Mouse (Mus musculus): ENCODE results near the gene Fgfr2. TPM values are rescaled to one million over a fixed set of nuclear protein-coding genes. Genes with fewer than 3 reads are reported as not detected.

Gene Fgfr2
- polyA plus RNA-seq, 1 experiment from 2014 or later, result not detected

GRCm38 (mm10) chr7:131542115-131542871, 1580.9 kb downstream of the Fgfr2 start, which contains the start of gene Hmx3:
Gene Hmx3 (plus strand): TSS chr7:131542867.

DNA sequence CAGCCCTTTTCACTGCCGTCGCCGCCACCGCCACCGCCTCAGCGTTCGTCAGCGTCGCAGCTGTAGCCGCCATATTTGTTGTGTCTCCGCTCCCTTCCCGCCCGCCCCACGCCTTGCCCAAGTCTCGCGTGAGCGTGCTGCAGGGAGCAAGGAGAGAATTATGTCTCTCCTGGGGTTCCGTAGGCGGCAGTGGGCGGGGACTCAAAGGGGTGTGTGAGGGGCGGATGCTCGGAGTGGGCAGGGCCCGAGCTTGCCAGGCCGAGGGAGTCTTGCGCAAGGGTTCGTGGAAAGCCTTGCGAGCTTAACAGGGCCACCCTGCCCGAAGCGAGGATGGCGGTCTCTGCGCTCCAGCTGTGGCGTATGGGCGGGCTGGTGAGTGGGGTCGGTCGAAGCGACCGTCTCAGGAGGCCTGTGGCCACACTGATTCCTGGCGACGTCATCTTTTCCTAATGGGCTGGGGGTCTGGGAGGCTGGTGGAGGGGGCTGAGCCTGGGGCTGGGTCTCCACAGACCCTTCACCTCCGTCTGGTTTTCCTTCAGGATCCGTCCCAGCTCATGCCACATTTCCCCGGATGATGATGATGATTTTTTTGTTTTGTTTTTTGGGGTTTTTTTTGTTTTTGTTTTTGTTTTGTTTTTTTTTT, 1712.6 kb downstream of the Fgfr2 start, which contains the start of the genes Ikzf5 and Acadsb:
Ikzf5 (minus strand) TSS at position 106 of the 643 bp plus-strand sequence.
Acadsb (plus strand) TSS at position 186 of the 643 bp plus-strand sequence.

DNA sequence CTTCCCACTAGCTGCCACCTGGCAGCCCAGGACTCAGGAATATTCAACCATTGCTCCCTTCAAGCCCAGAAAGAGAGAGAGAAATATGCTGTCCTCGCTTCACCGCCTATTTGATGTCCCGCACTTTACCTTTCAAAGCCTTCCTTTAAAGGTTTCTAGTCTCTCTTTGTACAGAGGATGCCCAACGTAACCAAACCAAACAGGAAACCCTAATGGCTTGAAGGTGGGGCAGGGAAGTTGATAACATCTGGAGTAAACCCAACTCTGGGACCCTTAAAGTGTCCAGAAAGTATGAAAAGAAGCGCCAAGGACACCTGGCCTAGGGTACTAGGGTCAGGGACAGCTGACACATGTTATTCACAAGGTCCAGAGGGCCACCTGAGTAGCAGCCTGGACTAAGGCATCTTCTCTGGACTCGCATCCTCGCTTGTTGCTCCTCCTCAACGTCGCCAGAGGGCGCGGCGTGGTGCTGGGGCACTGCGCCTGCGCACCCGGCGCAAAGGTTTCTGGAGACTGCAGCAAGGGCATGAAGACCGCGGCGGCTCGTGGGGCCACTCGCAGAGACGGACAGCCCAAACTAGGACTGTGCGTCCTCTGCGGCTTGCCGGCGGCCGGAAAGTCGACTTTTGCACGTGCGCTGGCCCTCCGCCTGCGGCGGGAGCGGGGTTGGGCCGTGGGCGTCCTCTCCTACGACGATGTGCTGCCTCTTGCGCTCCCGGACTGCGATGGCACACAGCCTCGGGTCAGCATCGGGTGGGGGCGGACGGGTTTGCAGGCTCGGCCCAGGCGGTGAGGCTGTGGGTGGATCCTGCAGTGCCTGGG, 1752.3 kb downstream of the Fgfr2 start, which contains the start of gene Pstk:
Pstk (plus strand) TSS at position 494 of the 822 bp plus-strand sequence.

DNA sequence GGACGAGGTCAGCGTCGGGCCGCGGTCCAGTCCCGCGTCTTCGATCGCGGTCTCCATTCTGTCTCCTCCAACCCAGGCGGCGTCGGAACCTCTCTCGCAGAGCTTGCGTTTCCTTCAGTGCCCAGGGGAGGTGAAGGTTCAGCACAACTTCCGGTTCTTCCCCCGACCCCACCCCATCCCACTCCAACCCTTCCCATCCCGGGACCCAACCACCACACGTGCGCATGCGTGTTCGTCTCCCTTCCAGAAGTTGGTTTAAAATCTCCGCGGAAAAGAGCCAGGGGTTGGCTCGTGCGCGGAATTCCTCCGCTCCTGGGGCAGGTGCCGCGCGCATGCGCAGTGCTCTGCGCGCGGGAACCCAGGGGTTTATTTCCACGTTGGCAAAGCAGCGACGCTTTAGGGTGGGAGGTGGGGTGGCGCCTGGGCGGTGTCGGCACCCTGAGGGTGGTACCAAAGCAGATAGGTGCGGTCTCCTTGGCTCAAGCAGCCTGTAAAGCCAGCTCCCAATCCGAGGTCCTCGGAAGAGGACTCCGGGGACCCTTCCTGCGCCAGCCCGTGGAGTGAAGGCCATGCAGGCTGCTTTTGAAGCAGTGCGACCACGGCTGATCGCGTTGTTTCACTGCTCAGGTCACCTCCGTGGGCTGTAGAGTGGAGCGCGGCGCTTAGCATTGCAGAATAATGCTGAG, 1760.4 kb downstream of the Fgfr2 start, which contains the start of gene 2310057M21Rik:
2310057M21Rik (minus strand) TSS at position 145 of the 686 bp plus-strand sequence.

DNA sequence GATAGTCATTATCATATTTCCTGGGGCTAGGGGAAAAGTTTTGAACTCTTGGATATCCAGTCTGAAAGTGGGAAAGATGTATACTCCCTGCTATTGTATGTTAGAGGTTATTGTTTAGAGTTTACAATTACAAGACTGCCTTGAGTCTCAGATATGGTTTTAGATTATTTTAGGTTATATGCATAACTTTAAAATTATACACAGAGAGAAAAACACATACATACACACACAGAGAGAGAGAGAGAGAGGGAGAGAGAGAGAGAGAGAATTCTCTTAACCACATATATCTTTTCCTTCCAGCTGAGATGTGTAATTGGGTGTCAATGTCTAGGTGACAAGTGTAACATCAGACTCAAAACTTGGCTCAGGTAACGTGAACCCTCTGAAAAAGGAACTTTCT, 1789.6 kb downstream of the Fgfr2 start, which contains the start of gene Fam24a:
Fam24a (plus strand) TSS at position 301 of the 400 bp plus-strand sequence.

DNA sequence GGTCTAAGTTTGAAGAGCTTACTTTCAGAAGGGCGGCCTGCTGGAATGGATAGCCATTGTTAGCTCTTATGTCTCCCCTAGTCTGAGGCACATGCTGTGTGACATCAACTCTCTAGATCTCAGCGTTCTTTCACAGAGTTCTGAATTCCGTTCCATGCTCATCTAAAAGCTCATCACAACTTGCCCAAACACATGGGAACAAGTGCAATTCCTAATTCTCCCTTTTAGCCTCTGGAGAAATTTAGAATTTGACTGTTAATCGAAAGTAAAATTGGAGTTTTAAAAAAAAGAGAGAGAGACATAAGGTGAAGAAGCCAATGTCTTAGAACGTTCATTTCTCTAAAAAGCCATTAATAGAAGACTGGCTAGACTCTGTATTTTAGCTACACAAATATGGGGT, 1793.7 kb downstream of the Fgfr2 start, which contains the start of gene Fam24b:
Fam24b (minus strand) TSS at position 101 of the 400 bp plus-strand sequence.

GRCm38 (mm10) chr7:131322192-131322591, 1801.0 kb downstream of the Fgfr2 start, which contains the start of gene Cuzd1:
Gene Cuzd1 (minus strand): TSS chr7:131322292.

DNA sequence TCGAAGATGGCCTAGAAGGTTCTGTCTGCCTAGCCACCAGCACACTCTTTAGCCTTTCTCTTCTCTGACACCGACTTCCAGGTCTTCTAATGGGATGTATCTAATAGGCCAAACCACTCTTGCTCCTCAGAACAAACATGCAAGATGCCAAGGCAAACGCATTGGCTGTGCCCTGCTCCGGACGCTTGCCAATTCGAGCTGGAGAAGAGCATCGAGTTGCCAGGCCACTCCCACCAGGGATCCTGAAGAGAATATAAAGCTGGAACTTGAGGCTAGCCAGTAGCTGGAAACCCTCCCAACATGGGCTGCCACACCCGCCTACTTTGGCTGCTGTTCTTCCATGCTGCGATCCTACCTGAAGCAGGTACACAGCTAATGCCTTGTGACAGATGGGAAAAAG, 1949.0 kb downstream of the Fgfr2 start, which contains the start of gene 5430419D17Rik:
5430419D17Rik (plus strand) TSS at position 282 of the 400 bp plus-strand sequence.

GRCm38 (mm10) chr7:131146214-131146613, 1976.9 kb downstream of the Fgfr2 start, which contains the start of gene 4933402N03Rik:
Gene 4933402N03Rik (minus strand): TSS chr7:131146314.

GRCm38 (mm10) chr7:131031755-131032154, 2091.4 kb downstream of the Fgfr2 start, which contains the start of gene Dmbt1:
Gene Dmbt1 (plus strand): TSS chr7:131032053.

GRCm38 (mm10) chr7:130935793-130936471, 2187.2 kb downstream of the Fgfr2 start, which contains the start of gene Htra1:
Gene Htra1 (plus strand): TSS chr7:130936111.

DNA sequence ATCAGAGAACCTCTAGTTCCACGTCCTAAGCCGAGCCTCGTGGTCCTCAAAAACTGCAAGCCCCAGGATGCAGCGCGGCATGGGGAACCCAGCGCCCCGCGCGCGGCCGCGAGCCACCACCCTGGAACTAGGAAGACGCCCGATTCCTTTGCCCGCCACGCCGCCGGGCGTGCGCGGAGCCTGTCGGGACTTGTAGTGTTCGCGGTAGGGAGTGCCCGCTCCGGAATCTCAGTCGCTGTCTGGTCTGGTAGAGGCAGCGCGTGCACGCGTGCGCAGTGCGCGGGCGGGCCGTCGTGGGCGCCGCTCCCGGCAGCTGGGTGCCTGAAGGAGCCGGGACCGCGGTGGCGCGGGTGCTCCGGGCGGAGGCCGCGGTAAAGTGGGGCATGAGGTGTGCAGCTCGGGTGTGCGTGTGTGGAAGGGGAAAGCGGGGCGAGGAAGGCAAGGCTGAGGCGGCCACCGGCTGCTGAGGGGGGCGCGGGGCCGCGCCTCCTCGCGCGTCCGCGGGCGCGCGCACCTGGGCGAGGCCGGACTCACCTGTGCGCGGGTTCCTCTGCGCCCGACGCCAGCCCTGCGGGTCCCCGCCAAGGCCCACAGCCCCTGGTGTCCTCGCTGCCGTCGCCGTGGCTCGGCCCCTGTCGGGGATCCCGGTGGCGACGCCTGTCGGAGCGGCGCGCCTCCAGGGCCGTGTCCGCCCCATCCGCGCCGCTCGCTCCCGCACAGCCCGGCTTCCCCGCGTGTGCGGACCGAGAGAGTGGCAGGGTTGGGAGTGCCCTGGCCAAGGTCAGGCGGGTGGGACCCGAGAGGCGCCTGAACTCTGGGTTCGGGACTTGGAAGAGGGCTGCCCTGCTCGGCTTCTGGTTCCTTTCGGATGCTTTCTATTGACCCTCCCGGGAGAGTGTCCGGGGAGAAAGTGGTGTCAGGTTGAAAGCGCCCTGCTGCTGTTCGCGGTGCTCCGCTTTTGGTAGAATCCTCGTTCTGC, 2257.2 kb downstream of the Fgfr2 start, which contains the start of gene Plekha1:
Plekha1 (plus strand) TSS at position 144 of the 979 bp plus-strand sequence.

GRCm38 (mm10) chr7:130773914-130774630, 2349.1 kb downstream of the Fgfr2 start, which contains the start of gene Btbd16:
Gene Btbd16 (plus strand): TSS chr7:130774069.

GRCm38 (mm10) chr7:130577388-130578003, 2545.7 kb downstream of the Fgfr2 start, which contains the start of gene Tacc2:
Gene Tacc2 (plus strand): TSS chr7:130577438.

GRCm38 (mm10) chr7:130572821-130573220, 2550.3 kb downstream of the Fgfr2 start, which contains the start of gene Nsmce4a:
Gene Nsmce4a (minus strand): TSS chr7:130573118.

GRCm38 (mm10) chr7:130520049-130520425, 2603.1 kb downstream of the Fgfr2 start, which contains the start of gene Ate1:
Gene Ate1 (minus strand): TSS chr7:130520369.

All from CD4-positive, CD25-positive, alpha-beta regulatory T cell, adult 9 weeks (primary cell).